Mouse (Mus musculus) testis, postnatal 14 days (tissue): Measurements from ENCODE around the gene Zcchc3.
"Not testable (repeated sequence)": the region's sequence is repeated elsewhere in the genome, so short reads cannot be mapped to it uniquely, and the experiment has no call there.

Experiments used
- DNase-seq: peaks from one replicate; pipeline ENCODE4 v3.0.0; 2021; ENCODE audit warnings: low spot score

Gene Zcchc3

DNA sequence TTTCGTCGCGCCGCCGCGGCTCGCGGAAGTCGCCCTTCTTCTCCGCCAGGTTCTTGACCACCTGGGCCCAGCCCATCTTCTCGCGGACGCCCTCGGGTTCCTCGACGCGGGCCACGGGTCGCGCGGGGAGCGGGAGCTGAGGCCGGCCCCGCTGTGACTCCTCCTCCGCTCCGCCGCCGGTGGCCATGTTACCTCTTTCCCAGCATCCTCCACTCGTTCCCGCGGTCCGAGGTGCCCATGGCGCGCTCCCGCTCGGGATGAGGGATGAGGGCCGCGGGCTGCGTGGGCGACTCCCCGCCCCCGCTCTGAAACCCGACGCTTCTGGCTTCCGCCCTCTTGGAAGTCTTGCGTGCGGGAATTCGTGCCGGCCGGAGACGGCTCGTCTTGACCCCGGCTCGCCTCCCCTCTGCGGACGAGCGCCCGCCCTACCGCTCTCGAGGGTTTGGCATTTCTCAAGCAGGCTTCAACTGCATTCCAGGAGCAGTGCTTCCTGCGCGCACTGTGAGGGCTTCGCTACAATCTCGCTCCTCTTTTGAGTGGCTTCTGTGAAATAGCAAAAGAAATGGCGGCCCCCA is at the start of gene Zcchc3:
Gene Zcchc3 (minus strand): TSS at position 437 of the 575 bp plus-strand sequence.
- DNase-seq, result peak; percentile 90

DNA sequence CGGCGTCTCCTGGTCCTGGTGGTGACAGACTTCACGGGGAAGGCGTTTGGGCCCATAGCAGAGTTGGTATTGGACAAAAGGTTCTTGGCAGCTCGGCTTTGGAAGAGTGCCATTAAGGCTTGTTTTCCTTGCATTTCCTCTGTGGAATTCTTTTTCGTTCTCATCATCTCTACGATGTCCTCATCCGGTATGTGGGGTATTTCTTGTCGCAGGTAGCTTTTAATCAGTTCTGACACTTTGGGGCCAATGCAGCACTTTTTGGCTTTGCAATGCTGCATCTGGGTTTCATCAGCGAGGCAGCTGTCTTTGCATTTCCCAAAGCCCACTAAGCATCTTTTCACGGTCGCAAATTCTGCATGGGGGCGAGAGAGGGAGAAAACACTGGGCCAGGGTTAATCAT is 44.4 kb upstream of the Zcchc3 start:
- DNase-seq, result no peak

- DNase-seq, result no peak
These were observed 37.4 kb upstream of the Zcchc3 start for GRCm38 (mm10) chr2:152452101-152452781.

DNA sequence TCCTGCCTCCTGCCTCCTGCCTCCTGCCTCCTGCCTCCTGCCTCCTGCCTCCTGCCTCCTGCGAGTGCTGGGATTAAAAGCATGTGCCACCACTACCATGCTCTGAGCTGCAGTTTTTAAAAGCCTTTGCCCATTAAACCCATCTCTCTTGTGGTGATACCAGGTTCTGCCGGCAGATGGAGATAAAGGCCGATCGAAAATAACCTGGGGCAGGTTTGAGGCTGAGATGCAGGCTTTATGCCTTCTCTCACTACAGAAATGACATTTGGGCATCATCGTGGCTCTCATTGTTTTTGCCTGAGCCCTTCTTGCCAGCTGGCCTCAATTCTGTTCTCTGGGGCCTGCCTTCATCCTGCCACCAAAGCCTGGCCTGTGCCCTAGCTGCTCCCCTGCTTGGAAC is 35.4 kb upstream of the Zcchc3 start:
- DNase-seq, result no peak

GRCm38 (mm10) chr2:152447461-152447860 is 32.6 kb upstream of the Zcchc3 start:
- no peak for DNase-seq

- DNase-seq, result no peak
These were observed 31.8 kb upstream of the Zcchc3 start for GRCm38 (mm10) chr2:152446642-152447041.

DNA sequence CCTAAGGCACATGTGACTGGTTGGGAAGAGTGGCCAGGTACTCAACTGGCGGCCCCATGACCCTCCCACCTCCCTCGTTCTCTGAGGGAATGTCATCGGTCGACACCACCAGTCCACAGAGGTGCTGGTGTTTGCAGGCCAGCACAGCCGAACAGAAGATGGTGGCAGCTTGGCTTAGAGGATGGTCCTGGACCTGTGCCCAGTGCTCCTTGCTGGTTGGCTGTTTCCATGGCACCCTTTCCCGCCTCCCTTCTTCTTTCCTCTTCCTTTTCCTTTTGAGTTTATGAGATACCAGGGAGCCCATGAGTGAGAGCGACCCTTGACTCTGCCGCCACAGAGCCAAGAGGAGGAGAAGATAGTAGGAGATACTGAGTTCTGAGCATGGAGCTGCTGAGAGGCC is 28.5 kb upstream of the Zcchc3 start:
- no peak for DNase-seq

DNA sequence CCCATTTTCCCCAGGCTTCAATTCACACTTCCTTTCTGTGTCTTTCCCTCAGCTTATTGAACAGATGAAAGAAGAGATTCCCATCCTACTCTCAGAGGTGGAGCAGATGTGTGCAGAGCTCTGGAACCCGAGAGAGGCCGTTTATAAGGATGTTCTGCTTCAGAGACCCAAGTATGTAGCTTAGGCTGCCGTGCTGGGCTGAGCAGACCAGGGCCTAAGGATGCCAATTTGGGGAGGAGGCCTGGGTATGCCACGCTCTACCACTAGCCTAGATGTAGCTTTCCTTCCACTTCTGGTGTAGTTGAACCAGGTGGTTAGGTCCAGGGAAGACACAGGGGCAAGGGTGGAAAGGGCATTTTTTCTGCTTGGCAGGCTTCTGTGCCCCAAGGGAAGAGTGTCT is 27.5 kb upstream of the Zcchc3 start:
- no peak for DNase-seq

DNA sequence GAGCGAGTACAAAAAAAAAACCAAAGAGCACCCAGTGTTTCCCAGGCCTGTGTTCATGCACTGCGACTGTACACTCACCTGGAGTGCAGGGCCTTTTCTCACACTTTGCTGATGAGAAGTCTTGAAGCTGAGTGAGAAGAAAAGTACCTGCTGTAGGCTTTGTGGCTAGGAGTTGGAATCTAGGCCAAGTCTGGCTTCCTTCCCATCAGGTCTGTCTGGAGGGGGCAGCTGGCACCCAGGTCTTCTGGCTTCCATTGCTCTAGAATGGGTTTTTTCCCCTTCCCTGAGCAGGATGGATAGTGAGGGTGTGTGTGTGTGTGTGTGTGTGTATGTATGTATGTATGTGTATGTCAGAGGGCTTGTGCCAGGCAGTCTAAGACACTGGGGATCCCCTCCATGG is 25.0 kb upstream of the Zcchc3 start:
- no peak for DNase-seq

GRCm38 (mm10) chr2:152438963-152439362 is 24.1 kb upstream of the Zcchc3 start:
- DNase-seq, result no peak

DNA sequence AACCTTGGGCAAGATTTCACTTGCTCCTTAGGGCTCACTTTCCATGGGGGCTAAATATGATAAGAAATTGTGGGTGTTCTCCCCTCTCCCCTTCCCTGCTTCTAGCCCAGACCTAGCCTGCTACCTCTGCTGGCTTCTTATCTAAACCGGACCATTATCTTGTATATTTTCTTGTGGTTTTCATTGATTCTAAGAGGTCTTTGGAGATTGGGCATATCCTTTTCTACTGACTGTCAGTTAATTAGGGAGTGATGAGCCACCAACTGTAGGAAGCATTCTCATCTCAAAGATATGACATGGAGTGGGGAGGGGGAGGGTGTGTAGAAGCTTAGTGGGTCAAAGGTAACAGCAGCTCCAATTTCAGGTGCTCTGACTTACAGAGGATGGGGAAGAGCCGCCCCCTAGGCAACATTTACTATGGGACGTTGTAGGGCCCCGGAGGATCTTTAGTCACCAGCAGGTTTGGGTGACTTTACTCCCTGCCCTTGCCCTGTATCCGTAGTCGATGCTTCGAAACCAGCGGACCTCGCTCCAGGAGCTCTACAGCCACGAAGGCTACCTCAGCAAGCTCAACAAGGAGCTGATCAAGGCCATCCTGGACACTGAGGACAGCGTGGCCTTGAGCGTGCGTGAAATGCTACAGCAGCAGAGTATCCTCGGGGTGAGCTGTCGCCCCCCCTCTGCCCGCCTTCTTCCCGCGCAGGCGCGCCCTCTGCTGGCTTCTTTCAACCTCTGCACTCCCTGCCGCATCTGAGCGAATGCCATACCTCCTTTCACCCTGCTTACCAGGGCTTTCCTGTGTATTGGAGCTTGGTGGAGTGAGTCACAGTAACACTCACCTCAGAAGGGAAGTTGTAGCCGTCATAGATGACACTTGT is 22.4 kb upstream of the Zcchc3 start:
- DNase-seq, result peak; percentile 83

GRCm38 (mm10) chr2:152436405-152436901 is 21.6 kb upstream of the Zcchc3 start:
- no peak for DNase-seq

DNA sequence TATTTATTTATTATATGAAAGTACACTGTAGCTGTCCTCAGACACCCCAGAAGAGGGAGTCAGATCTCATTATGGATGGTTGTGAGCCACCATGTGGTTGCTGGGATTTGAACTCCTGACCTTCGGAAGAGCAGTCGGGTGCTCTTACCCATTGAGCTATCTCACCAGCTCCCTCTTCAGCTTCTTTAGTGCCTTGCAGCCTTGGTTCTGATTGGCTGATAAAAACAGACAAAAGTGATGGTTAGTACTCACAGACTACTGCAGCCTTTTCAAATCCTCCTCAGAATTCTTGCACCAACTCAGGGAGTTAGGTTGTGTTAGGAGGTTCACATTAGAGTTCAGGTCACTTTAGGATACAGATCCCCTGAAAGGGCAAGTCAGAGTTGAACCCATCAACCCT is 13.7 kb upstream of the Zcchc3 start:
- not testable (repeated sequence) for DNase-seq

DNA sequence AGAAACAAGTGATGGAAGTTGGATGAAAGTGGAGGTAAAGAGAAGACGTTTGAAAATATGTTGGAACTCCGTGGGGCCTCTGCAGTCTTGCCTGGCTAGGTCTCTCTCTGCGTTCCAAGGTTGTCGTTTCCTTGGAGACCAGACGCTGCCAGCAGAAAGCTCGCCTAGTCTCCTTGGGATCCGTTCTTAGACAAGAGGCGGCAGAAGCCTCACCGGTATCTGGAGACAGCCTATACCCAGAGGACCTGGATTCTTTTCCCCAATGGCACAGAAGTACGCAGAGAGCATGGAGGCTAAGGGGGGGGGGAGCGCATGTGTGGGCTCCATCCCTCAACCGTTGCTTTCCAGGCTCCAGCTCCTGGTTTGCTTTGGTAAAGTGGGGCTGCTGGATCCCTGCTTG is 12.7 kb upstream of the Zcchc3 start:
- no peak for DNase-seq

DNA sequence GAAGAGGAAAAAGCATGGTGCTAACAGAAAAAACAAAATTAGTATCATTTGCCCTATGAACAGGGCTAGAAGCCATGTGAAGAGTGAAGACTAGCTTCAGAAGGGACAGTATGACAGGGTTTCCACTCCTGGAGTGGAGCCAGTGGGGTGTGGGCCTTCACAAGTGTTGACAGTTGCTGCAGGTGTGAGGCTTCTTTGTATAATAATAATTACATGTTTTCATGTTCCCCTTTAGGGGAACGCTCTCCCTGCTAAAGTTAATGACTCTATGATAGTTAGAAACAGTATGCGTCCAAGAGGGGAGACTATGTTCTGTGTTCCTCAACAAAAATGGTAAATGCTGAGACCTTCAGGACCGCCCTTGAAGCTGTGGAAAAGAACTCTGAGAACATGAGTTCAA is 959 bp upstream of the Zcchc3 start:
- DNase-seq, result no peak

DNA sequence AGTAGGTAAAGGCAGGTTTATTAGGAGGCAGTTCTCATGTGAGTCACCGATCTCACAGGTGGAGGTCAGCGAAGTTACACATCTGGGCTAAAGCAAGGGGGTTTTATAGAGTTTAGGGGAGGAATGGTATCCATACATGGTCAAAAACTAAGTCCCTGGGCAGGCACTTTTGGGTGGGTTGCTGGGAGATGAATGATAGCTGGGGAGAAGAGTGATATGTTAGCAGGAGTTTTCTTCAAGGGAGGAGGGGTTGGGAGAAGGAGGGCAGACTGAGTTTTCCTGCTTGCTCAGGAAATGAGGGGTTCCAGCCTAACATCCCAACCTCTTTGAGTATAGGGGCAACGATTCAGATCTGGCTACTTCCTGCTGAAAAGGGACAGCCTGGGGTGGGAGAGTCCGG is 460 bp upstream of the Zcchc3 start, which contains the start of gene 6820408C15Rik:
Gene 6820408C15Rik (plus strand): TSS at position 301 of the 400 bp plus-strand sequence.
- DNase-seq, result no peak

DNA sequence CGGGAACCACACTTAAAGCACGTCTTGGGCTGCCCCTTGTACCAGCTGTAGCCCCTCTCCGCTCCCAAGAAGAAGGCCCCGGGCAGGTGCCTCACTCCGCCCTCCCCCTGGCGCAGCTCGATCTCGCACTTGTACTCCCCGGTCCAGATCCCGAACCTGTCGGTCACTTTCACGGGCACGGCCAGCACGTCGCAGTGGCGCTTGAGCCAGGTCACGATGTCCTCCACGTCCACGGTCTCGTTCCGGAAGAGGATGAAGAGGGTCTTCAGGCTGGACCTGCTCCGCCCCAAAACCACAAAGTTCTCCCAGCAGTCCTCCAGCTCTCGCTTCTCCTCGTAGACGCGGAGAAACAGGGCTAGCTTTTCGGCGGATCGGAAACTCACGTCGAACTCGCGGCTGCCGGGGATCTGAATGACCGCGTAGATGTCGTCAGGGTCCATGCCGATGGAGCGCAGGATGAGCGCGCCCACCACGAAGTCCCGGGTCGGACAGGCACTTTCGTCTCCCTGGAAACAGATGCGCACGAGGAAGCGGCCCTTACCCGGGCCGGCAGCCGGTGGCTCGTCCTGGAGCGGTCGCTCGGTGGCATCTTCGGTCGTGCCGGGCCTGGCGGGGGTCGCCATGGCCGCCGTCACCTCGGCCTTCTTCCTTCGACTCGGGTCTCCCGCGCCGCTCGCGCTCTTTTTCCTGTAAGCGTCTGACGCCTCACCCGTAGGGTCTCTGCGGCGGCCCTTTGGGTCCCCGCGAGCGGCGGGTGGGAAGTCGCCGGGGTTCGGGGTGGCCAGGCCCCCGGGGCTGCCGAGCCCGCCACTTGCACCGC is 852 bp downstream of the Zcchc3 start:
- DNase-seq, result peak; percentile 72

GRCm38 (mm10) chr2:152413158-152413764 is 1.6 kb downstream of the Zcchc3 start:
- no peak for DNase-seq

- DNase-seq, result no peak
These were observed 2.2 kb downstream of the Zcchc3 start for GRCm38 (mm10) chr2:152412526-152413157.

DNA sequence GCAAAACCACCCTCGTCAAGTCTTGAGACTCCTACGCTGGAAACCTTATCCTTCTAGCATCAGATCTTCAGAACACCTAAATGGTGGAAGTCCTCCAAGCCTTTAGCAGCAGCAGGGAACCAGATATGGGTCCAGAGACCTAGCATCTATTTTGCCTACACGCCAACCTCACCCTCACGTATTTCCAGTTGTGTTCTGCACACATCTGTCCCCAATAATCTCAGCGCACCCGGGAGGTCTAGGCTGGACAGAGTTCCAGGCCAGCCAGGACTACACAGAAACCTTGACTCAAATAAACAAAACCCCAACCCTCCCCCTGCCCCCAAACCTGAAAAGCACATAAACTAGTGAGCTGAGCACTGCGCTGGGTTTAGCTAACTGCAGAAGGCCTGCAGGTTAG is 3.4 kb downstream of the Zcchc3 start:
- DNase-seq, result no peak

GRCm38 (mm10) chr2:152410971-152411371 is 3.9 kb downstream of the Zcchc3 start:
- DNase-seq, result peak; percentile 86
